Mouse (Mus musculus) c-Kit-positive CD71-positive TER-119-positive erythroid progenitor cells, embryonic 14.5 days (primary cell): ENCODE data around the gene Olfr1025-ps1.

Experiments
- DNase-seq: peaks from one replicate; pipeline ENCODE4 v3.0.0-alpha.2; 2013; ENCODE audit warnings: low spot score

The Olfr1025-ps1 gene

DNA sequence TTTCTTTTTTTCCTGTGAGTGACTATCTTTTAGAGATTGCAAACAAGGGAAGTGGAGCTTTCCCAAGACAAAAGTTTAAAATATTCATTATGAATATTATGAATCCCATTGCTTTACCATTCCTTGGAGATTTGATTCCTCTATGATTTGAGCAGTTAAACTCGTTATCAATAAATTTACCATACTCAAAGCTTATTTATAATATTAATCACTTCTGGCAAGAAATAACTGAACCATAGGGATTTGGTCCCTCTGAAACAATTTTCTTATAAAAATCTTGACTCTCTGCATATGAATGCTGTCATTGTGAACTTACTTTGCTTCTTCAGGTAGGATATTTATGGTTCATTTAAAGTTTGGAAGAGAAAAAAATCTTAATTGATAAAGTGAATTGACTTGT, at the start of gene Olfr1025-ps1:
Gene Olfr1025-ps1, plus strand, starts transcription at position 301 of the 400 bp plus-strand sequence.
- no peak for DNase-seq

DNA sequence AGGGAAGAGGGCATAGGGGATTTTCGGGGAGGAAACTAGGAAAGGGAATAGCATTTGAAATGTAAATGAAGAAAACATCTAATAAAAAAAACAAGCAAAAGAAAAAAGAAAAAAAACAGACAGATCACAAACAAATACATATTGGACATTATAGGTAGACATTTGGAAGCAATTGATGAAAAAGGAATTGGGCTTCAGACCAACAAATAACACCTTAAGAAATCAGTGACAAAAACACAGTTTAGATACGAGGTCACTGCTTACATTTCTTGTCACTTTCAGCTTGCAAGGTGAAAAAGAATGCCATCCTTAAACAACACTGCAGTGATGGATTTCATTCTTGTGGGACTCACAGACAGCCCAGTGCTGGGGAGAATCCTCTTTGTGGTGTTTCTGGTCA, 46.7 kb upstream of the Olfr1025-ps1 start, which contains the start of gene Olfr1022:
Gene Olfr1022, plus strand, starts transcription at position 301 of the 400 bp plus-strand sequence.
- no peak for DNase-seq

DNA sequence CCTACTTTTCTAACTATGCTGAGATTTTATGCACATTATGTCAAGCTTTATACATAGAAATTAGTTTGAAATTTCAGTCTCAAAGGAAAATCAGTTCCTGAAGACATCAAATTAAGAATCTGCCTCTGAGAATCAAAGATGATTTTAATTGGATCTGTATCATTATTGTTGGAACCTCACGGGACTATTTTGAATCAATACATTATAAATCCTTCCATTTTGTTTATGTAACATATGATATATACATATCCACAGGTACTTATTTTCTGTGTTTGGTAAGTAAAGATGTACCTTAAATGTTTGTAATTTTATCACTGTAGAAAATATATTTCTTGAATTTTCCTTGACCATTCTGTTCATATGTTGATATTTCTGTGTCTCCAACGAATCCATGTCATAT, 29.7 kb upstream of the Olfr1025-ps1 start, which contains the start of gene Olfr1023:
Gene Olfr1023, plus strand, starts transcription at position 301 of the 400 bp plus-strand sequence.
- no peak for DNase-seq

DNA sequence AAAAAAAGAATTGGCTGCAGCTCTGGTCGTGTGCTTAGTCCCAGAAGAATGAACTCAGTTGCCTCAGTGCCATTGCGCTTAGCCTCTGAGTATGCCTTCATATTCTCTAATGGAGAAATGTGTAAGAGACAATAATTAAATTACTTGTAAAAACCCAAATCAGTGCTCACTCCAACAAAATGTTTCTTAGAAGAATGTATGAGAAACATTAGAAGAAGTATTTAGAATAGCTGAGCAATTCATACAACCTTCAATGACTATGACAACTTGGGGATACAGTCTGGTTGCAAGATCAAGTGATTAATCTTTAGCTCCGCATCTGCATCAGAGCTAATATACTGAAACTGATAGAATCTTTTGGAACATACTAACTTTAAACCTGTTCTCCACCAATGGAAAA, 10.0 kb upstream of the Olfr1025-ps1 start, which contains the start of gene Olfr1024:
Gene Olfr1024, minus strand, starts transcription at position 101 of the 400 bp plus-strand sequence.
- DNase-seq, result no peak

DNA sequence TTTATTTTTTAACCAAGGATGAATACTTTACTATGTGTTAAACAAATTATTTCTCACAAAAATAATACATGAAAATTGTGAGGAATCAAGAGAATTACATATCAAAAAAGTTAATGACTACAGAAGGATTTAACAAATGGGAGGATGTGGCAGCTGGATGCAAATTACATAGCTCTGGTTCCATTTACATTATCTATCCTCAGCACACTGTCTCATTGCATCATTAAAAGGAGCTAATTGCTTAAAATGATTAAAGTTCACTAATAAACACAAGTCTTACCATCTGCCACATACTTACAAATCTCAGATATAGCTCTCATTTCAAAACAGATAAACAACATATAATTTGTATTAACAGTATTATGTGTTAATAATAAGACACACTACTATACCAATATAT, 1.8 kb upstream of the Olfr1025-ps1 start:
- DNase-seq, result no peak

DNA sequence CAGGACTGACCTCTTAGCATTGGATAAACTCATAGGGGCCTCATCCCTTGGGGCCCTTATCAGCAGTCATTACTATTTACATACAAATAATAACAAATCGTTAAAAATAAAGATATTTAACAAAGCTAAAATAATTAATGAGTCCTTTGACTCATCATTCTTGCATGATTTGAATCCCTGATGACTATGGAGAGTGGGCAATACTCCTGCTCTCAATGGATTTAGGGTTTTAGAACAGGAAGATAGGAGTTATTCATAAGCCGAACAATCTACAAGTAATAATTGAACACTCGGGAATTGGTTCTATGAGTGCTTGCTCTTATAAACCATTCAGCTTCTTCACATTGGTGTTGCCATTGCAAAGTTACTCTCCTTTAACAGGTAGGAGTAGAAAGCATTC, 6.3 kb downstream of the Olfr1025-ps1 start, which contains the start of gene Olfr1026:
Gene Olfr1026, plus strand, starts transcription at position 301 of the 400 bp plus-strand sequence.
- DNase-seq, result no peak

DNA sequence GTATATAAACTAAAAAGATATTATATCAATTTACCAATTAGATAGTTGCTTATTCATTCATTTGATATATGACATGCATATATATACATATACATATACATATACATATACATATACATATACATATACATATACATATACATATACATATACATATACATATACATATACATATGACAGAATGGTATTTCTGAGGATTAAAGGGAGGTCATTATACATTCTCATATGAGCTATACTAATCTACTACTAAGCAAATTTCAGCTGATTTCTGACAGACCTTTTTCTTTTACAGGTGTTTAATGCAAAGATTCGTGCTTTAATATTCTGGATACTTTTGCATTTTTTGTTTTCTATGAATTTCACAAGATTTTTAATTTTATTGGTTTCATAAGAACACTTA, 35.1 kb downstream of the Olfr1025-ps1 start, which contains the start of gene Olfr1028:
Gene Olfr1028, plus strand, starts transcription at position 301 of the 400 bp plus-strand sequence.
- DNase-seq, result no peak
